Mouse (Mus musculus): ENCODE measurements around the gene Fzd2. TPM values are rescaled to one million over a fixed set of nuclear protein-coding genes. Genes with fewer than 3 reads are reported as not detected.

The Fzd2 gene
- polyA plus RNA-seq, 1 experiment: 66.9 TPM

- no peak for TF ChIP-seq USF1 (IDR thresholded peaks at IDR 0.05; ENCODE audit: low read depth)
- no peak for TF ChIP-seq MYOG (IDR thresholded peaks at IDR 0.05; ENCODE audit: control insufficient read depth in 1 of 3, insufficient read depth in 1 of 3, insufficient read length in 2 of 3, low read depth in 2 of 3)
- no peak for TF ChIP-seq SRF (IDR thresholded peaks at IDR 0.05; ENCODE audit: control insufficient read depth, insufficient read length, low read depth)
- no peak for TF ChIP-seq CEBPB (IDR thresholded peaks at IDR 0.05; ENCODE audit: insufficient read depth, poor library complexity, severe bottlenecking)
- TF ChIP-seq MYOD1 (IDR thresholded peaks at IDR 0.05; ENCODE audit: control insufficient read depth in 1 of 3, insufficient read length in 2 of 3, low read depth in 2 of 3): no peak
- no peak for TF ChIP-seq E2F4 (IDR thresholded peaks at IDR 0.05; ENCODE audit: insufficient read depth)
- no peak for TF ChIP-seq MAX (IDR thresholded peaks at IDR 0.05; ENCODE audit: low read depth)
- no peak for TF ChIP-seq TCF3 (IDR thresholded peaks at IDR 0.05; ENCODE audit: insufficient read length, low read depth)
- TF ChIP-seq TCF12 (IDR thresholded peaks at IDR 0.05; ENCODE audit: insufficient read depth, poor library complexity, severe bottlenecking): no peak
- no peak for TF ChIP-seq REST (IDR thresholded peaks at IDR 0.05; ENCODE audit: insufficient read depth, insufficient read length)
- TF ChIP-seq POLR2AphosphoS2 (IDR thresholded peaks at IDR 0.05; ENCODE audit: insufficient read length, low read depth): no peak
- TF ChIP-seq POLR2A (IDR thresholded peaks at IDR 0.05; ENCODE audit: insufficient read length, low read depth): no peak
- no peaks in the 10 kb centered on the region for H3K36me3 ChIP-seq (ENCODE audit: control insufficient read depth, insufficient read depth)
- H3K79me2 ChIP-seq (ENCODE audit: control insufficient read depth, insufficient read depth): no peaks in the 10 kb centered on the region
- H3K27me3 ChIP-seq (ENCODE audit: control insufficient read depth, insufficient read depth, insufficient read length): no peaks in the 10 kb centered on the region
- H3ac ChIP-seq (ENCODE audit: control insufficient read depth, insufficient read length): no peak overlapping the region
- H3K4me3 ChIP-seq: no peak overlapping the region
- no peak overlapping the region for H3K4me2 ChIP-seq (ENCODE audit: low read depth)
These were observed 48.6 kb downstream of the Fzd2 start for GRCm38 (mm10) chr11:102652844-102653243.

- Histone ChIP-seq H3K36me3 (ENCODE audit: control insufficient read depth, insufficient read depth) (no peaks in the 10 kb centered on the region), H3K4me3 (no peak overlapping the region), H3K4me2 (ENCODE audit: low read depth) (peak overlapping the region; percentile 73), H3K79me2 (ENCODE audit: control insufficient read depth, insufficient read depth) (no peaks in the 10 kb centered on the region), H3ac (ENCODE audit: control insufficient read depth, insufficient read length) (no peak overlapping the region), H3K27me3 (ENCODE audit: control insufficient read depth, insufficient read depth, insufficient read length) (no peaks in the 10 kb centered on the region)
- no peak for TF ChIP-seq CEBPB (IDR thresholded peaks at IDR 0.05; ENCODE audit: insufficient read depth, poor library complexity, severe bottlenecking)
- TF ChIP-seq USF1 (IDR thresholded peaks at IDR 0.05; ENCODE audit: low read depth): no peak
- no peak for TF ChIP-seq SRF (IDR thresholded peaks at IDR 0.05; ENCODE audit: control insufficient read depth, insufficient read length, low read depth)
- no peak for TF ChIP-seq TCF3 (IDR thresholded peaks at IDR 0.05; ENCODE audit: insufficient read length, low read depth)
- TF ChIP-seq POLR2A (IDR thresholded peaks at IDR 0.05; ENCODE audit: insufficient read length, low read depth): no peak
- TF ChIP-seq E2F4 (IDR thresholded peaks at IDR 0.05; ENCODE audit: insufficient read depth): no peak
- TF ChIP-seq REST (IDR thresholded peaks at IDR 0.05; ENCODE audit: insufficient read depth, insufficient read length): no peak
- no peak for TF ChIP-seq MYOG (IDR thresholded peaks at IDR 0.05; ENCODE audit: control insufficient read depth in 1 of 3, insufficient read depth in 1 of 3, insufficient read length in 2 of 3, low read depth in 2 of 3)
- TF ChIP-seq MYOD1 (IDR thresholded peaks at IDR 0.05; ENCODE audit: control insufficient read depth in 1 of 3, insufficient read length in 2 of 3, low read depth in 2 of 3): no peak
- no peak for TF ChIP-seq MAX (IDR thresholded peaks at IDR 0.05; ENCODE audit: low read depth)
- no peak for TF ChIP-seq POLR2AphosphoS2 (IDR thresholded peaks at IDR 0.05; ENCODE audit: insufficient read length, low read depth)
- no peak for TF ChIP-seq TCF12 (IDR thresholded peaks at IDR 0.05; ENCODE audit: insufficient read depth, poor library complexity, severe bottlenecking)
These were observed 51.7 kb downstream of the Fzd2 start for GRCm38 (mm10) chr11:102655888-102656287.

- Histone ChIP-seq H3K36me3 (ENCODE audit: control insufficient read depth, insufficient read depth) (no peaks in the 10 kb centered on the region), H3K4me2 (ENCODE audit: low read depth) (peak overlapping the region; percentile 73), H3ac (ENCODE audit: control insufficient read depth, insufficient read length) (no peak overlapping the region), H3K27me3 (ENCODE audit: control insufficient read depth, insufficient read depth, insufficient read length) (no peaks in the 10 kb centered on the region), H3K79me2 (ENCODE audit: control insufficient read depth, insufficient read depth) (no peaks in the 10 kb centered on the region), H3K4me3 (no peak overlapping the region)
- no peak for TF ChIP-seq E2F4 (IDR thresholded peaks at IDR 0.05; ENCODE audit: insufficient read depth)
- TF ChIP-seq MYOG (IDR thresholded peaks at IDR 0.05; ENCODE audit: control insufficient read depth in 1 of 3, insufficient read depth in 1 of 3, insufficient read length in 2 of 3, low read depth in 2 of 3): no peak
- TF ChIP-seq POLR2AphosphoS2 (IDR thresholded peaks at IDR 0.05; ENCODE audit: insufficient read length, low read depth): no peak
- no peak for TF ChIP-seq POLR2A (IDR thresholded peaks at IDR 0.05; ENCODE audit: insufficient read length, low read depth)
- TF ChIP-seq CEBPB (IDR thresholded peaks at IDR 0.05; ENCODE audit: insufficient read depth, poor library complexity, severe bottlenecking): no peak
These were observed 52.2 kb downstream of the Fzd2 start for GRCm38 (mm10) chr11:102656326-102656926.

- Histone ChIP-seq H3K27me3 (ENCODE audit: control insufficient read depth, insufficient read depth, insufficient read length) (no peaks in the 10 kb centered on the region), H3K4me2 (ENCODE audit: low read depth) (peak overlapping the region; percentile 73), H3K4me3 (no peak overlapping the region), H3ac (ENCODE audit: control insufficient read depth, insufficient read length) (no peak overlapping the region), H3K36me3 (ENCODE audit: control insufficient read depth, insufficient read depth) (no peaks in the 10 kb centered on the region), H3K79me2 (ENCODE audit: control insufficient read depth, insufficient read depth) (no peaks in the 10 kb centered on the region)
- TF ChIP-seq E2F4 (IDR thresholded peaks at IDR 0.05; ENCODE audit: insufficient read depth) (no peak), SRF (IDR thresholded peaks at IDR 0.05; ENCODE audit: control insufficient read depth, insufficient read length, low read depth) (no peak), POLR2AphosphoS2 (IDR thresholded peaks at IDR 0.05; ENCODE audit: insufficient read length, low read depth) (no peak), REST (IDR thresholded peaks at IDR 0.05; ENCODE audit: insufficient read depth, insufficient read length) (no peak), MYOD1 (IDR thresholded peaks at IDR 0.05; ENCODE audit: control insufficient read depth in 1 of 3, insufficient read length in 2 of 3, low read depth in 2 of 3) (no peak), POLR2A (IDR thresholded peaks at IDR 0.05; ENCODE audit: insufficient read length, low read depth) (no peak), USF1 (IDR thresholded peaks at IDR 0.05; ENCODE audit: low read depth) (no peak), MYOG (IDR thresholded peaks at IDR 0.05; ENCODE audit: control insufficient read depth in 1 of 3, insufficient read depth in 1 of 3, insufficient read length in 2 of 3, low read depth in 2 of 3) (no peak), CEBPB (IDR thresholded peaks at IDR 0.05; ENCODE audit: insufficient read depth, poor library complexity, severe bottlenecking) (no peak), TCF12 (IDR thresholded peaks at IDR 0.05; ENCODE audit: insufficient read depth, poor library complexity, severe bottlenecking) (no peak), MAX (IDR thresholded peaks at IDR 0.05; ENCODE audit: low read depth) (no peak), TCF3 (IDR thresholded peaks at IDR 0.05; ENCODE audit: insufficient read length, low read depth) (no peak)
These were observed 52.7 kb downstream of the Fzd2 start for GRCm38 (mm10) chr11:102656931-102657330.

Other genes with a start within 250 kb of the Fzd2 start
- gene Slc4a1, start 238.2 kb upstream of the Fzd2 start, polyA plus RNA-seq (2012; fragmentation: generic; extraction: Trizol): not detected
- 10.3 TPM for gene Rundc3a, start 211.0 kb upstream of the Fzd2 start, polyA plus RNA-seq (2012; fragmentation: generic; extraction: Trizol)
- 274 TPM for gene Slc25a39, start 196.4 kb upstream of the Fzd2 start, polyA plus RNA-seq (2012; fragmentation: generic; extraction: Trizol)
- 174 TPM for gene Grn, start 174.1 kb upstream of the Fzd2 start, polyA plus RNA-seq (2012; fragmentation: generic; extraction: Trizol)
- 162 TPM for gene Fam171a2, start 156.7 kb upstream of the Fzd2 start, polyA plus RNA-seq (2012; fragmentation: generic; extraction: Trizol)
- 7.2 TPM for gene Itga2b, start 134.3 kb upstream of the Fzd2 start, polyA plus RNA-seq (2012; fragmentation: generic; extraction: Trizol)
- 9.0 TPM for gene Gpatch8, start 48.0 kb upstream of the Fzd2 start, polyA plus RNA-seq (2012; fragmentation: generic; extraction: Trizol)
- gene Gm11627, start 24.9 kb upstream of the Fzd2 start, polyA plus RNA-seq (2012; fragmentation: generic; extraction: Trizol): 1.9 TPM
- 0.01 TPM for gene Meioc, start 59.3 kb downstream of the Fzd2 start, polyA plus RNA-seq (2012; fragmentation: generic; extraction: Trizol)
- gene Ccdc43, start 93.4 kb downstream of the Fzd2 start, polyA plus RNA-seq (2012; fragmentation: generic; extraction: Trizol): 26.8 TPM
- gene Adam11, start 157.0 kb downstream of the Fzd2 start, polyA plus RNA-seq (2012; fragmentation: generic; extraction: Trizol): 0.19 TPM
- 10.3 TPM for gene Gjc1, start 215.3 kb downstream of the Fzd2 start, polyA plus RNA-seq (2012; fragmentation: generic; extraction: Trizol)
- gene Higd1b, start 231.5 kb downstream of the Fzd2 start, polyA plus RNA-seq (2012; fragmentation: generic; extraction: Trizol): not detected

Measured in myocyte (in vitro differentiated cells).